Mouse (Mus musculus) ovary, postnatal 36 days (tissue): ENCODE measurements around the gene Ift122.

Experiments used
- DNase-seq: peaks from one replicate; pipeline ENCODE4 v3.0.0; 2022; ENCODE audit warnings: low spot score, mixed read lengths

Ift122 gene

GRCm38 (mm10) chr6:115853091-115853813 is at the start of gene Ift122, which contains the start of gene Mbd4:
Gene Ift122 (plus strand): TSS chr6:115853470.
Gene Mbd4 (minus strand): TSS chr6:115853371.
- DNase-seq, result peak; percentile 96

GRCm38 (mm10) chr6:115803541-115804382 is 49.5 kb upstream of the Ift122 start:
- peak; percentile 69 for DNase-seq

- no peak for DNase-seq
Observed at GRCm38 (mm10) chr6:115804432-115805192, 48.7 kb upstream of the Ift122 start.

GRCm38 (mm10) chr6:115807464-115808195 is 45.6 kb upstream of the Ift122 start:
- no peak for DNase-seq

DNA sequence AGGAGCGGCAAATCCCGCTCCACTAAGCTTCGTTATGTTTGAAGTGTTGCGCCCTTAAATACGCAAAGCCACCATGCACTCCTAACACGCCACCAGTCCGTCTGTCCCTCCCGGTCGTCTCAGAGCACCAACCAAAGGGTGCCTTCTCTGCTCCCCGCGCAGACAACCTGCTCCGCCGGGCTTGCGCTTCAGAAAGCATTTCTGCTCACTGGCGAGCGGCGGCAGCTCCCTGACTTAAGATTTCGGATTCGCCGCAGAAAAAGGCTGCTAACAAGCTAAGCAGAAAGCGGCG is 45.1 kb upstream of the Ift122 start:
- no peak for DNase-seq

DNA sequence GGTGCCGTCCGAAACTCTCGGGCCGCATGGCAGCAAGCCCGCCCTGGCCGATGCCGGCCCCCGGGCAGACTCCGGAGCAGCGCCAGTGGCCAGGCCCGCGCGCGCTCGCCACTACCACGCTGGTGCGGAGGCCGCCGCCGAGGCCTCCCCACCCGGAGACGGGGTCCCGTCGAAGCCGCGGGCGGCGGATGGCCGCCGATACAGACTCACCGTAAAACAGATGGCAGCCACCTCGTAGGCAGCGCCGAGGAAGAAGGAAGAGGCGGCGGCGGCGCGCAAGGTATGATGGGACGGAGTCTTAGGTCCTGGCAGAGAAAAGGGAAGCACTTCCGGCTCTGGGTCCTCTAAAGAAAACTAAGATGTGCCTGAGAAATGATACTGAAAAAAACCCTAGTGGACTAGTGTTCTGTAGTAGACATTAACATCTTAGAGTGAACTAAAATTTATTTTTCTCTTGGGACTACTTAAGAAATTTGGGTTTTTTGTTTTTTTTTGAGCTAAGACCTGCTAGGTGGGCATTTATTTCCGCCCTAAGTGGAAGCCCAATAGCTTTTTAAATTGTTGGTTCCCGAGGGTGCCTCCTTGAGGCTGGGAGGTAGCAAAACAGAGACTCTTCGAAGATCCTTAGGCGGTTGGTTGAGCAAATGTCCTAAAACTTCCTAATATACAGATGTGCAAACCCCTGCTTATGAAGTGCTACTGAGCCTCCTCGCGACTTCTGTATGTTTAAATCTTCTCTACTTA is 44.6 kb upstream of the Ift122 start, which contains the start of gene Rpl32:
TSS of gene Rpl32 (minus strand) at position 260 of the 744 bp plus-strand sequence.
- peak; percentile 82 for DNase-seq

- no peak for DNase-seq
Observed at GRCm38 (mm10) chr6:115811606-115812005, 41.7 kb upstream of the Ift122 start.

DNA sequence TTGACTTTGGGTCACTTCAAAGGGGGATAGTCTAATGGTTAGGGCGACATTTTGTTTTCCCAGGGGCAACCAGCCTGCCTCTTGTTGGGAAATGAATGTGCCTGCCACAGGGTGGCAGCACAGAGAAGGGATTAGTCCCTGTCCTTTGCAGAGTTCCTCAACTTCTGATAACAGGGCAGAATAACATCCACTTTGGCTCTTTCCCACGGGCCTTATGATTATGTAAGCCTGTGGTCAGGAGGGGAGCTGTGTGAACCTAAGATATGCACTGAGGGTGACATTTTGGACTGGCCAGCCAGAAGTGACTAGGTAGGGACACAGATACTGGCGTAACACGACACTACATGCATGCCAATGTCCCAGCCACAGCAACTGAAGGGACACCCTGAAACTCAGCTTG is 39.2 kb upstream of the Ift122 start:
- DNase-seq, result peak; percentile 63

GRCm38 (mm10) chr6:115815041-115815440 is 38.2 kb upstream of the Ift122 start:
- no peak for DNase-seq

- no peak for DNase-seq
Observed at GRCm38 (mm10) chr6:115818129-115818528, 35.1 kb upstream of the Ift122 start.

DNA sequence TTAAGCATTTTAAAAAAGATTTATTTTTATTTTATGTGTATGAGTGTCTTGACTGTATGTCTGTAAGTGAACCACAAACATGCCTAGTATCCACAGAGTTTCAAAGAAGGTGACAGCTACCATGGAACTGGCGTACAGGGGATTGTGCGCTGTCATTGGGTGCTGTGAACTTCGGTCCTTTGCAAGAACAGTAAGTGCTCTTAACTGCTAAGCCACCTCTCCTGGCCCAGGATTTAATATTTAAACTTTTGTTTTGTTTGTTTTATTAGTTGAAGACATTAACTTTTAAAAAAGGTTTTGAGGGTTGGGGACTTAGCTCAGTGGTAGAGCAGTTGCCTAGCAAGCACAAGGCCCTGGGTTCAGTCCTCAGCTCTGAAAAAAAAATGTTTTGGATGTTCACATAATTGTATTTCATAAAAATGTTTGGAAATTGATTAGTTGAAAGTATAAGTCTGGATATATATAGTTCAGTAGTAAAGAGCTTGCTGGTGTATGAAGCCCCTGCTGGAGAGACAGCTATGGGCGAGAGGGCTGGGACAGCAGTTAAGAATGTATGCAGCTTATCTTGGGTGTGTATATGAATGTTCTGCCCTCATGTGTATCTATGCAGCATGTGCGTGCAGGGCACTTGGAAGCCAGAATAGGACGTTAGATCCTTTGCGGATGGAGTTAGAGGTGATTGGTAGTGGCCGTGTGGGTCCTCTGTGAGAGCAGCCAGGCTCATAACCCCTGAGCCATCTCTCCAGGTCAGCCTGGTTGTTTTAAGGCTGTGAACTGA is 31.9 kb upstream of the Ift122 start:
- DNase-seq, result no peak

GRCm38 (mm10) chr6:115823850-115824464 is 29.3 kb upstream of the Ift122 start:
- peak; percentile 48 for DNase-seq

DNA sequence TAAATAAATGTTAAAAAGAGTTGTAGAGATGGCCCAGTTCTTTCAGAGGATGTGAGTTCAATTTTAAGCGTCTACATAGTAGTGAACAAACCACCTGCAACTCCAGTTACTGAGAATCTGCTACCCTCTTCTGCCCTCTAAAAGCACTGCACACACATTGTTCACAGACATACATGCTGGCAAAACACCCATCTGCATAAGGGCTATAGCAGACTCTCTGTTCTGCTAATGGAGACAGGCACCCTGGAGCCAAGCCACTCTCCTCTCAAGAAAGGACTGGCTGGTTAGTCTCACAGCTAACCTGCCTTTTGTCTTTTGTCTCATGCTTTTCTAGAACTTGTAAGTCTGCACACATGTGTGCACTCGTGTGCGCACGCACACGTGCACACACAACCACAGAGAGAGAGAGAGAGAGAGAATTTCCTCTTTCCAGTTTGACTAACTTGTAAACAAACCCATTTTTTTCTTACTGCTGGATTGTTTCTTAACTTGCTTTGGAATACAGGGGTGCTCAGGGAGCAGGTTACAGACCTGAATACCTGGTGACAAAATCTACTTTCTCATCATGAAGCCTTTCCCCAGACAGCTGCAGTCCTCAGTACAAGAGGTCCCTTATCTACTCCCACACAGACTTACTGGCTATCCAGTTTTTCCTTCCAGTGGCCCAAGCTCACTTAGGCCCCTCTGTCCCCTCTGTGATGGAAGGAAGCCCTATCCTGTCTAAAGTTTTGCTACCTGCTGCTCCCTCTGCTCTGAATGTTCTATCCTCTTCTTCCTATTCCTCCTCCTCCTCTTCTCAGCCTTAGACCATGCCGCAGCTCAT is 22.3 kb upstream of the Ift122 start:
- no peak for DNase-seq

DNA sequence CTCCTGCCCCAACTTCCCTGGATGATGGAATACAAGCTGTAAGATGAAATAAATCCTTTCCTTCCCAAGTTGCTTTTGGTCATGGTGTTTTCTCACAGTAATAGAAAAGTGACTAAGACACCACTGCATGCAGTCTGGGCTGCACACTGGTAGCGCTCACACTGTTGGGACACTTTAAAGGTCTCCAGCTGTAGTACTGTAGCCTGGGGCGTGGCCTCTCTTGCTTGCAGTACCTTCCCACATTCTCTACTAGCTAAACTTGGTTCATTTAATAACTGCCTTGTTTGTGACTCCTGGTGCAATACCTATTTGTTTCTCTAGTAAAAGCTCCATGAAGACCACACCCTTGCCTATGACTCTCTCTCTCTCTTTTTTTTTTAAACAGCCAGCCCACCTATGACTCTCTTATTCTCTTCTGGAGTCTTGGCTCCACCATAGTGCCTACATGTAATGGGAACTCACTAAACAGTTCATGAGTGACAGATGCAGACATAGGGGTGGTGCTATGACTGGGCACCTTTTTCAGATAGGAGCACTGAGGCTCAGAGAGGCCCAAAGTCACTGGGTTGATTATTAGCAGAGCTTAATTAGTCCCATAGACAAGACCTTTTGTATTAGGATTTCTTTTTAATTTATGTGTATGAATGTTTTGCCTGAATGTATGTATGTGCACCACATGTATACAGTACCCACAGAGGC is 21.0 kb upstream of the Ift122 start:
- DNase-seq, result no peak

- no peak for DNase-seq
Observed at GRCm38 (mm10) chr6:115833861-115834260, 19.4 kb upstream of the Ift122 start.

DNA sequence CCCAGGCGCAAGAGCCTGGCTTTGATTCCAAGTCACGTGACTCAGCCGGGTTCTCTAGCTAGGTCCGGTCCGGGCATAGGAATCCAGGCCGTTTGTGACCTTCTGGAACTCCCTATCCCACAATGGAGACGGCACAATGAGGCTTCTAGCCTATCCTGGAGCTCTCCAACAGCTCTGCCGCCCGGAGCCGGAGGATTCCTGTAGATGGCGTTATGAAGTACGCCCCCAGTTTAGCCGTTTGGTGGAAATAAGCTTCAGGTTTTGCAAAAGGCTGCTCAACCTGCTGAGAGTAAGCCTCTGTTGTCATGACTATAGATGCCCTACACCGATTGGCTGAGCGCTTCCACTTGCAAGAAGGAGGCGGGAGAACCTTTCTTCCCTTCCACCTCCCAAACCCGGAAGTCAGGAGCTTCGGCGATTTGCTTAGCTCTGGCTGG is 15.1 kb upstream of the Ift122 start, which contains the start of gene Efcab12:
TSS of gene Efcab12 (minus strand) at position 252 of the 437 bp plus-strand sequence.
- peak; percentile 56 for DNase-seq

DNA sequence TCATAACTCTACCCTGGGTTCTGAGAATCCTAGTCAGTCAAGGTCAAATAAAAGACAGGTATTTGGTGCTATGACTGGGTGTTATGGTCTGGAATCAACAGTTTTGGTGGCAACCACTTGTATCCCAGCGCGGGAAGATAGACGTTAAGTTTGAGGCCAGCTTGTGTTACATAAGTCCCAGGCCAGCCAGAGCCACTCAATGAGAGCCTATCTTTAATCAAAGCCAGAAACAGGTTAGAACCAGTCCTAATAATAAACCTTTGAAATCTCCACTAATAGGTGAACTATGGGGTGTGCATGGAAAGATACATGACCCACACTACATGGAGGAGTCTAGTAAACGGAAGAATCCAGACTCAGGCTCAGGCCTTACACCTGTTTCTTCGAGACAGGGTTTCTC is 14.5 kb upstream of the Ift122 start:
- DNase-seq, result no peak

DNA sequence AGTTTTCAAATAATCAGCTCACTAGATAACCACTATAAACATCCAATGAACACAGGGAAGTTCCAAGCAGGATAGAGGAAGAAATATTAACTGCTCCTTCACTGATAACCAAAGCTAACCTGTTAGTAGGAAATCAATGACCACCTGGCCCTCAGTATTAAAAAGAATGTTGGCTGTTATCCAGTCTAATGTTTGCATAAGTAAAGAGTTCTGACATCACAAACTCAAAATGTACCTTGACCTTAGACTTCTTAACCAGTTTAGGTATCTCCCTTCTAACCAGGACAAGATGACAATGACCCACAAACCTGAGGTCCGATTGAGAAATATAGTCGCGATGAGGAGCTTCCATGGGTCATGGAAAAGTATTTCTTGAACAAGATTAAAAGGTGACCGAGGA is 8.3 kb upstream of the Ift122 start:
- no peak for DNase-seq
